Mouse (Mus musculus): ENCODE data around the gene Wasf2. TPM values are rescaled to one million over a fixed set of nuclear protein-coding genes. Genes with fewer than 3 reads are reported as not detected.

Gene Wasf2
- polyA plus RNA-seq, 1 experiment from 2014 or later = 36.1 TPM

DNA sequence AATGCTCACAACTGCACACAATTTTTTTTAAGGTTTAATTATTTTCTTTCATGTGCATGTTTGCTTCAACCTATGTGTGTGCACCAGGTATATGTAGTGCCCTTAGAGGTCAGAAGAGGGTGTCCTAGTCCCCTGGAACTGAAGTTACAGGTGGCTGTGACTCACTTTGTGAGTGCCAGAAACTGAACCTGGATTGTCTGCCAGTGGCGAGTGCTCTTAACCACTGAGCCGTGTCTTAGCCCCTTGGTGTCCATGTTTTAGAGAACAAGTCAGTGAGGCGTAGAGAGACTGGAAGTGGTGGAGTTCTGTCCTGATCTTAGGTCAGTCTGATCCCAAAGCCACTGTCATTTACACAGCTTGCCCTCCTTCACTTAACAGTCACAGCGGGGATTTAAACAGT lies 2.4 kb upstream of the Wasf2 start:
- ATAC-seq (no peak), DNase-seq (ENCODE audit: low read depth, low spot score) (no peak)
- H3K27me3 ChIP-seq = no peaks in the 10 kb centered on the region
- in situ Hi-C loops (cut with MboI; ENCODE audit: low pct_unique_long_range_greater_than_20kb) = loop anchor here (5.0 kb wide), 1 partner anchor 56 kb away; no protein-coding TSS in a partner anchor
- ChIA-PET CTCF (no interaction called here), POLR2A (no interaction called here)
- no peak for TF ChIP-seq CTCF (IDR thresholded peaks at IDR 0.05)

GRCm38 (mm10) chr4:133129391-133129790 lies 914 bp upstream of the Wasf2 start:
- no peak for TF ChIP-seq CTCF (IDR thresholded peaks at IDR 0.05)
- CTCF ChIA-PET = no interaction called here
- POLR2A ChIA-PET = interaction anchor here (0.6 kb wide), 1 partner anchor 17 kb away, joined by 4 read pairs; no protein-coding TSS in a partner anchor
- no peaks in the 10 kb centered on the region for H3K27me3 ChIP-seq
- ATAC-seq = no peak
- DNase-seq (ENCODE audit: low read depth, low spot score) = no peak
- in situ Hi-C loops (cut with MboI; ENCODE audit: low pct_unique_long_range_greater_than_20kb) = loop anchor here (5.0 kb wide), 1 partner anchor 57 kb away; no protein-coding TSS in a partner anchor

DNA sequence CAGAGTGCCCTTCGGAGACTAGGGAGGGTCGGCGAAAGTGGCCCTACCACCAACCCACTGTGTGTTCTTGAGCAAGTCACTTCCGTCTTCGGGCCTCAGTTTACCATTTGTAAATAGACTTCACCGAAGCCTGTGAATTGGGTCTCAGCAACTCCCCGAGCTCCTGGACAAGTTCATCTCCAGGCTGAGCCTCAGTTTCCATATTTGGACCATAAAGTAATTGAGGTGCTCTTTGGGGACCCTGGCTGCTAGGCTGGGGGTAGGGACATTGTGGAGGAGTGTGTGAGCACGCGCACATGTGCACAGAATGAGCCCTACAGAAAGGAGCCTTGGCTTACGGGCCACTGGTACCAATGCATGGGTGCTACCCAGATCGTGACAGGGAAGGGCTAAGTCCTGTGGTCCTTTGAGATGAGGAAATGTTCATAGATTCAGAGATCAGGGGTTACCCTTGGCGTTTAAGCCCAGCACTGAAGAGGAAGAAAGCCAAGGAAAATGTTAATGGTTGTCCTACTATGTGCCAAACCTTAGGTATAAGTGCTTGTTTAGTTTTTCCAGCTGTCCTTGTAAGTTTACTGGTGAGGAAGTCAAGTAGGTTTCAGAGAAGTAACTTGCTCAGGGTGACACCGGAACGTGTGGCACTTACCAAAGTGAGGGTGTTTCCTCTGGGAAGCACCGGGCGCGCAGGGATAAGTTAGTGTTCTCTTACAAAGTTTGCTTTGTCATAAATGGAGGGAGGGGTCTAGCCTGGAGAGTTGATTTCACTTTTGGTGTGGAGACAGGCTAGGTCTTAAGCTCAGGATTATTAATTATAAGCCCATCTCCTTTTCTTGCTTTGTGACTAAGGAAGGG lies 811 bp downstream of the Wasf2 start:
- TF ChIP-seq CTCF (IDR thresholded peaks at IDR 0.05) = no peak
- H3K27me3 ChIP-seq = no peaks in the 10 kb centered on the region
- ChIA-PET CTCF (no interaction called here), POLR2A (interaction anchor here (0.6 to 1.2 kb wide), 4 partner anchors 38 to 1529 kb away, joined by 3 to 6 read pairs (median 4); no protein-coding TSS in a partner anchor)
- no peak for ATAC-seq
- no peak for DNase-seq (ENCODE audit: low read depth, low spot score)
- in situ Hi-C loops (cut with MboI; ENCODE audit: low pct_unique_long_range_greater_than_20kb) = loop anchor here (5.0 kb wide), 1 partner anchor 66 kb away; no protein-coding TSS in a partner anchor

DNA sequence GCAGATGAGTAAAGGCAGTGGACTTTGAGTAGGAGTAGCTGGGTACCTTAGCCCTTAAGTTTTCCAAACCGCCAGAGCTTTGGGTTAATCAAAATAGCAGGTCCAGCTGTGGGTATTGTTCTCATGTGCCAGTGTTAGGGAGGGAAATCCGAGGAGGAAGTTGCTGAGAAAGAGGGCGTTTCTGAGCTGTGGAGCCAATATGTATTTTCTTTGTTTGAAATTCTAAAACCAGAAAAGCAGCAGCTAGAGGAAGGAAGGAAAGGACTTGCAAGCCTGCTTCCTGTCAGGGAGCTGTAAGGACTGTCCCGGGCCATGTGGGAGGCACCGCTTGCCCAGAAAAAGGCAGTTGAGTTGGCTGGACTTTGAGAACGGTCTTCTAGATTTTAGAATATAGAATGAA lies 1.7 kb downstream of the Wasf2 start:
- ChIA-PET CTCF (no interaction called here), POLR2A (interaction anchor here (0.6 to 1.2 kb wide), 2 partner anchors 39 to 148 kb away, joined by 3 to 4 read pairs; no protein-coding TSS in a partner anchor)
- in situ Hi-C loops (cut with MboI; ENCODE audit: low pct_unique_long_range_greater_than_20kb) = loop anchor here (5.0 kb wide), 1 partner anchor 65 kb away; no protein-coding TSS in a partner anchor
- no peaks in the 10 kb centered on the region for H3K27me3 ChIP-seq
- TF ChIP-seq CTCF (IDR thresholded peaks at IDR 0.05) = no peak
- ATAC-seq (no peak), DNase-seq (ENCODE audit: low read depth, low spot score) (no peak)

- DNase-seq (ENCODE audit: low read depth, low spot score) = no peak
- POLR2A ChIA-PET = no interaction called here
- ATAC-seq = no peak
- in situ Hi-C loops (cut with MboI; ENCODE audit: low pct_unique_long_range_greater_than_20kb) = no loop called here
- H3K27me3 ChIP-seq = no peaks in the 10 kb centered on the region
- CTCF ChIA-PET = no interaction called here
- no peak for TF ChIP-seq CTCF (IDR thresholded peaks at IDR 0.05)
These were observed 6.6 kb downstream of the Wasf2 start for GRCm38 (mm10) chr4:133136946-133137345.

DNA sequence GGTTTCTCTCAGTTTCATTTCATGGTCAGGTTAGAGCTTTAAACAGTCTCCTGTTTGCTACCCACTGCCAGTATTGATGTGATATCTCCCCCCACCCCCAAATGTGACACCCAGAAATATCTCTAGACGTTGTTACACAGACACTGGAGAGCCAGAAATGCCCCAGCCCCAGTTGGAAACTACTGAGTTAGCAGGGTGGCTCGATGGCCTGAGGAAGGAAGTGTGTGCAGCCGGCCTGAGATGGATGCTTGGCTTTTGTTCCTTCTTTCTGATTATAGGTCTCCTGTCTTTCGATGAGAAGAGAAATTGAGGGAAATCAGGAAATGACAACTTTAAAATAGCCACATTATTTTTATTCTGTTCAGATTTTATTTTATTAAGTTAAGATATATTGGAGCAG lies 8.7 kb downstream of the Wasf2 start:
- no peak for ATAC-seq
- no peak for DNase-seq (ENCODE audit: low read depth, low spot score)
- ChIA-PET CTCF (no interaction called here), POLR2A (no interaction called here)
- H3K27me3 ChIP-seq = no peaks in the 10 kb centered on the region
- in situ Hi-C loops (cut with MboI; ENCODE audit: low pct_unique_long_range_greater_than_20kb) = no loop called here
- no peak for TF ChIP-seq CTCF (IDR thresholded peaks at IDR 0.05)

- ATAC-seq = no peak
- ChIA-PET CTCF (no interaction called here), POLR2A (no interaction called here)
- no peaks in the 10 kb centered on the region for H3K27me3 ChIP-seq
- no peak for TF ChIP-seq CTCF (IDR thresholded peaks at IDR 0.05)
- no peak for DNase-seq (ENCODE audit: low read depth, low spot score)
- in situ Hi-C loops (cut with MboI; ENCODE audit: low pct_unique_long_range_greater_than_20kb) = no loop called here
These were observed 24.7 kb downstream of the Wasf2 start for GRCm38 (mm10) chr4:133155006-133155405.

- ATAC-seq = no peak
- TF ChIP-seq CTCF (IDR thresholded peaks at IDR 0.05) = no peak
- ChIA-PET POLR2A (no interaction called here), CTCF (no interaction called here)
- in situ Hi-C loops (cut with MboI; ENCODE audit: low pct_unique_long_range_greater_than_20kb) = no loop called here
- no peaks in the 10 kb centered on the region for H3K27me3 ChIP-seq
- DNase-seq (ENCODE audit: low read depth, low spot score) = no peak
These were observed 25.4 kb downstream of the Wasf2 start for GRCm38 (mm10) chr4:133155726-133156125.

- DNase-seq (ENCODE audit: low read depth, low spot score) = no peak
- no peak for TF ChIP-seq CTCF (IDR thresholded peaks at IDR 0.05)
- no peak for ATAC-seq
- CTCF ChIA-PET = no interaction called here
- in situ Hi-C loops (cut with MboI; ENCODE audit: low pct_unique_long_range_greater_than_20kb) = no loop called here
- POLR2A ChIA-PET = no interaction called here
- no peaks in the 10 kb centered on the region for H3K27me3 ChIP-seq
These were observed 26.1 kb downstream of the Wasf2 start for GRCm38 (mm10) chr4:133156422-133156821.

DNA sequence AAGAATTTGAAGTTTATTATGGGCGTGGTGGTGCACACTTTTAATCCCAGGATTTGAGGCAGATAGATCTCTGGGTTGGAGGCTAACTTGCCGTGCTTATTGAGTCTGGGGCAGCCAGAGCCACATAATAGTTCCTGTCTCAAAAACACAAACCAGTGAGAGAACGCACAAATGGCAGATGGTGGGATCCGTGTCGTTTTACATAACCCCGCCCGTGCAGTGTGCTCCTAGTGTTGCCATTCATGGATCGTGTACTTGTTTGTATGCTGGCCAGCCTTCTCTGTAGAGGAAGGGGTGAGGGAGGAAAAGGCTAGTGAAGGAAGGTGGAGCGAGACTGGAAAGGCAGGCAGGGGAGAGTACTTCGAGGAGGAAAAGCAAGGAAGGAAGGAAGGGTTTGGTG lies 26.5 kb downstream of the Wasf2 start:
- in situ Hi-C loops (cut with MboI; ENCODE audit: low pct_unique_long_range_greater_than_20kb) = no loop called here
- CTCF ChIA-PET = no interaction called here

DNA sequence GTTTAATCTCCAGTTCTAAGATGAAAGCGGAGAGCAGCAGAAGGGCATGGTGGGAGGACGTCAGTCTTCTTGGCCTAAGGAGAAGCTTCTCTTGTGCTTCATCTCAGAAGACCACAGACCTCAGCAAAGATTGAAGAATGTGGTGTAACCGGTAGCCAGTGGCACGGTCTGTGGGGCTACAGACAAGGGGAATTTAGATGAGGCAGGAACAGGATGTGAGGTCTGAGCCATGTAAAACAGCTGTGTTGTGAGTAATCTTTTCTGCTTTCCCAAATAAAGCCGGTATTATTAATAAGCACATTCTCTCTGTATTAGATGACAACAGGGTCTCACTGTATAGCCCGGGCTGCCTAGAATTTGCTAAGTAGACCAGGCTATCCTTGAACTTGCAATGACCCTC lies 28.8 kb downstream of the Wasf2 start:
- in situ Hi-C loops (cut with MboI; ENCODE audit: low pct_unique_long_range_greater_than_20kb) = no loop called here

More for the DNA sequence above, 26.5 kb downstream of the Wasf2 start:
- POLR2A ChIA-PET = no interaction called here
- ATAC-seq (no peak), DNase-seq (ENCODE audit: low read depth, low spot score) (no peak)
- TF ChIP-seq CTCF (IDR thresholded peaks at IDR 0.05) = no peak
- H3K27me3 ChIP-seq = no peaks in the 10 kb centered on the region

More for the DNA sequence above, 28.8 kb downstream of the Wasf2 start:
- DNase-seq (ENCODE audit: low read depth, low spot score) (no peak), ATAC-seq (no peak)
- H3K27me3 ChIP-seq = no peaks in the 10 kb centered on the region
- ChIA-PET CTCF (no interaction called here), POLR2A (no interaction called here)
- TF ChIP-seq CTCF (IDR thresholded peaks at IDR 0.05) = no peak
